Mouse (Mus musculus) cerebellum, adult 9-10 months (tissue): ENCODE measurements around the gene Fblim1.

Source experiments
- DNase-seq: peaks from one replicate; pipeline ENCODE4 v3.0.0; 2022

Fblim1 gene

DNA sequence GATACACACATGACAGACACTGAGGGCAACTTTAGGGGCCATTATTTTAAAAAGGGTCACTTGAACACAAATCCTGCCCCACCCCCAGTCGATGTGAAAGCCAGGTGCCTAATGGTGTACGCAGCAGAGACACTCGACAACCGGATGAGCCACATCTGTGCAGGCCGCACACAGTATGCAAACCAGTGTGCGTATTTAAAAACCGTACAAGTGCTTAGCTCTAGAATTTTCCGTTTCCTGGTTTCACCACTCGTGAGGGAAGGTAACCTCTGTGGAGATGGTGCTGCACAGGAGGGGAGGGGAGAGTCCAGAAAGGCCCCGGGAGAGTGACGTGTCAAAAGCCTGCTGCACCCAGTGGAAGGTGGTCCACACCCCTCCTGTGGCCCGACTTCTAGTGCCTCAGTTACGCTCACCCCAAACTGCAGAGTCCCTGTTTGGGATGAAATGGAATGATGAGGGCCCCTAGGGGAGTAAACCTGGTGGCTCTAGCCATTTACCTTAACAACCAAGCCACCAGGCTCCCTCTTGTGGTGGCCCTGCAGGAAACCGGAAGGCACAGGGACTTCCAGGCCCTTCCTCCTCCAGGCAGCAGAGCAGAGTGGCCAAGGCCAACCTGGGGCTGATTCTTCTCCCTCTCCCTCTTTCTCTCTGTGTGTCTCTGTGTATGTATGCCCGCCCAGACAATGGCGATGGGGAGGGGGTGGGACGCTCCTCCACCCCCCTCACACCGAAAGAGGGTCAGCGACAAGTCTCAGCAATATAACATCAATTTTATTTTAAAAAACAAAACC, 19.3 kb upstream of the Fblim1 start:
- no peak for DNase-seq

DNA sequence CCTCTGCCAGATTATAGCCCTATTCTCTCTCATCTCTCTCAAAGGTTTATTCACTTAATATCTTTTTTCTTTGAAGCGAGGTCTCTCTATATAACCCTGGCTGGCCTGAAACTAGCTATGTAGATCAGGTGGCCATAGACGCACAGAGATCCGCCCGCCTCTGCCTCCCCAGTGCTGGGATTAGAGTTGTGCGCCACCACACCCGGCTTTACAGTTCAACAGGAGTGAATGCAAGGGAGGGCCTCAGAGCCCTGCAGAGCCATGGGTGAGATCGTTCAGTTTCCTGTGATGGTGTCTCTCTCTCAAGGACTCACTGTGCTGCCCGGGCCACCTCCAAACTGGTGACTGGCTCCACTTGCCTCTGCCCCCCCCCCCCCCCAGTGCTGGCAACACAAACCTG, 18.2 kb upstream of the Fblim1 start:
- no peak for DNase-seq

DNA sequence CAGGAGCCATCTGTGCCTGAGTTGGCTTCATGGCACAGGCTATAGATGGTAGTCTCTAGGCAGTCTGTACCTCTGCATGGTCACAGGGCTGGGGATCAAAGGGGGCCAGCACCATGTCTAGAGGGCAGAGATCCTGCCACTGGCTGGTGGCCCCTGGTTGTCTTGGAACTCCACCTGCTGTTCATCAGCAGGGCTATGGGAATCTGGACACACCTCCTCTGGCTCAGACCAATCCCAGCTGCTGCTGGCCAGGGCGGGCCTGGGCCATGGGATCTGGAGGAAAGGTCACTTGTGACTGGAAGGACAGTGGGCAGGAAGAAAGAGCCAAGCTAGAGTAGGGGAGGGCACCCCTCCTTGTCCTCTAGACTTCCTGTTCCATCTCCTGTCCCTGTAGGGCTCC, 17.8 kb upstream of the Fblim1 start, which contains the start of gene Slc25a34:
Gene Slc25a34, minus strand, starts transcription at position 156 of the 400 bp plus-strand sequence.
- no peak for DNase-seq

GRCm38 (mm10) chr4:141623037-141623436, 17.1 kb upstream of the Fblim1 start:
- no peak for DNase-seq

DNA sequence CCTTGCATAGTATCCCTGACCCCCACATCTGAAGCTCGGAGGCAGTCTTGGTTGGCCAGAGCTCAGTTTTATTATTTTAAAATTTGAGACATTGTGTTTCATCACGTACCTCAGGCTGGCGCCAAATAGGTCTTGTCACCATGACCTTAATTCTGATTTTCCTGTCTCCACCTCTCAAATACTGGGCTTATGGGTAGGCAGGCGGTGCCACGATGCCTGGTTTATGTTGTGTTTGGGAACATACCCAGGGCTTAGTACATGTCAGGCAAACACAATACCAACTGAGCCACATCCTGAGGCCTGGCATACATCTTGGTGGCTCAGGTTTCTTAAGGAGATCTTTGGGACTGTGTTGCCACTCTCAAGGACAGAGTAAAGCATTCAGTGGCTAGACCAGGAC, 16.7 kb upstream of the Fblim1 start:
- DNase-seq = no peak

DNA sequence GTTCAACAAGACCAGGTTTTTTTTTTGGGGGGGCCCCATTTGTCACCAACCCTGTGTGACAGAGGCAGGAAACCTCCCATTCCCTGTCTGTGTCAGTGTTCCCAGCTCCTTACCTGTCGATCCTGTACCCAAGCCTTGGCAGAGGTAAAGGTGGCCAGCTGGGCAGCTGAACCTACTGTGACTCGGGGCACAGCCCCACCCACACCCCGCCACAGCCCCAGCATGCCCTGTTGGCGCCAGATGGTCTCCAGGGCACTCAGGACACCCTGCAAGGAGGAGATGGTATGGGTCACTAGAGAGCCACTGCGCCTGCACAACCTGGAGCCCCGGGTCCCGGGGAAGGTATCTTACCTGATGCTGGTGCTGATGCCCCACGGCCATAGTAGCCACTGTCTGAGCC, 16.2 kb upstream of the Fblim1 start:
- DNase-seq = no peak

GRCm38 (mm10) chr4:141621297-141621696, 15.4 kb upstream of the Fblim1 start:
- no peak for DNase-seq

GRCm38 (mm10) chr4:141619299-141619883, 13.5 kb upstream of the Fblim1 start:
- DNase-seq = no peak

- peak; percentile 63 for DNase-seq
These were observed 12.8 kb upstream of the Fblim1 start, which contains the start of gene Tmem82 for GRCm38 (mm10) chr4:141618565-141619243. Gene Tmem82 (minus strand): TSS chr4:141618633.

DNA sequence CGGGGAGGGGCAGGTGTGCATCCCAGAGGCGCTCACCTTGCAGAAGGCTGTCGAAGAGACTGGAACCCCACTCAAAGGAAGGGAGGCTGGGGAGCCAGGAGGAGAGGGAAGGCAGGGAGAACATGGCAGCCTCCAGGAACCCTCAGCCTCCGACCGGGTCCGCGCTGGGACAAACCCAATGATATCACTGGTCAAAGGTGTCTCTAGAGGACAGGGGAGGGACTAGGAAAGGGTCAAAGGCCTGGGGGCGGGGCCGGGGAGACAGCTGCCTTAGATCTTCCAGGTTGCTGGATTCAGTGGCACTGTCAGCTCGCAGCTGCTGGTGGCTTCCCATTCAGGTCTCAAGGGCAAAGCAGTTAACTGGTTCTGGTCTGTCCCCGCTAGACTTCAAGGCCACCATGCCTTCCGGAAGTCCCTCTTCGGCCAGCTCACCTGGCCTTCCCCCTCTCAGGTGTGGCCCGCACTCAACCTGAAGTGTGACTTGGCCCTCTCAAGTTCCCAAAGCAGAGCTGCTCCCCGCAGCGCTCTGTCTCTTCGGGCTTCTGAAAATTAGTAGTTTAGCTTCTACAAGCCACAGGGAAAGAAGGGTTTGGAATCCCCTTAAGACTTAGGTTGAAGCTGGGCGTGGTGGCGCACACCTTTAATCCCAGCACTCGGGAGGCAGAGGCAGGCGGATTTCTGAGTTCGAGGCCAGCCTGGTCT, 12.1 kb upstream of the Fblim1 start:
- DNase-seq = no peak

GRCm38 (mm10) chr4:141617299-141617698, 11.4 kb upstream of the Fblim1 start:
- no peak for DNase-seq

GRCm38 (mm10) chr4:141616811-141617210, 10.9 kb upstream of the Fblim1 start:
- no peak for DNase-seq

DNA sequence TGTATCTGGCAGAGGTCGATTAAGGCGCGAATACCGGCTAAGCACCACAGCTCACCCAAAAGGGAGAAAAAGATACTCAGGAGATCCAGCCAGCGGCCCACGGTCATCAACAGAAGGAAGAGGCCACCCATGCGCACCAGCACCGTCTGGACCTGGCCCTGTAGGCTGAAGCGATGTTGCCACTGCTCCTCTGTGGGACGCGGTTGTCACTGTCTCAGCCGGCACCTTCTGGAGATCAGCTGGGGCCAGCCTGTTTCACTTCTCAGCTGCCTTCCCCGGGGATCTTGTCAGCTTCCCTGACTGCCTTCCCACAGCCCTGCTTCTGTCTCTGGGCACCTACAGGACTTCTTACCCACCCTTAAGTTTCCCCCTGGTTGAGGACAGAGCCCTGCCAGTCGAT, 9.1 kb upstream of the Fblim1 start:
- DNase-seq = no peak

DNA sequence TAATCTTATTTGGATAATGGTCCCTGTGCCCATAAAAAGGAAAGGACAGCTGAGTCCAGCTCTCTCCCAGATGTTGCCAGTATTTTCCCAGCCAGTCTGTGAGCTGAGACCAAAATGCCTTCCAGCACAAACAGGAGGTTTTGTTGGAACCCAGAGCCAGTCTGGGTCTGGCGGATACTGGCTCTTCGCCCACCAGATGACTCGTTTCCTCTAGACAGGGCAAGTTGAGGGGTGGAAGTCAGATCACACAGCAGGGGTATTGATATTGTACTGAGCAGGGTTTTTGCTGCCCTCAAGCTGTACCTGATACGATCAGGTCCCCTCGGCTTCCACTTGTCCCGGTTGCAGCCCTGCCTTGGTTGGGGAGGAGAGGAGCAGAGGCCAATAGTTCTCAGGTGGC, 3.6 kb upstream of the Fblim1 start:
- DNase-seq = no peak

DNA sequence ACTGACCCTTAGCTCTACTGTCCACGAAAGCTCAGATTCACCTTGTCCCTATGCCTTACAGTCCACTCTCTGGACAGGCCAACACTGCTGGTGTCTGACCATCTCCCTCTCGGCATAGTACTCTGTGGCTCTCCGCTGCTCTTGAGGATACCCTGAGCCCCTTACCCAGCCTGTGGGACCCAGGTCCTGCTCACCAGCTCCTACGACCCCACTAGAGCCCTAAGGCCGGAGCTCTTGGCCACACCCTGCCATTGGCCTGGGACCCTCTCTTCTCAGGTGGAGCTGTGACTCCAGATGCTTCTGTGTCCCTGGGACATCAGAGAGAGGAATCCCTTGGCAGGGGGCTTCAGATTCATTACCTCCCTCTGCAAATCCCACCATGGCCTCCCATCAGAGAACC, 475 bp downstream of the Fblim1 start:
- DNase-seq = no peak

- no peak for DNase-seq
These were observed 1.4 kb downstream of the Fblim1 start for GRCm38 (mm10) chr4:141604493-141604892.

GRCm38 (mm10) chr4:141603921-141604320, 2.0 kb downstream of the Fblim1 start:
- no peak for DNase-seq

- no peak for DNase-seq
These were observed 3.2 kb downstream of the Fblim1 start for GRCm38 (mm10) chr4:141602523-141603223.

DNA sequence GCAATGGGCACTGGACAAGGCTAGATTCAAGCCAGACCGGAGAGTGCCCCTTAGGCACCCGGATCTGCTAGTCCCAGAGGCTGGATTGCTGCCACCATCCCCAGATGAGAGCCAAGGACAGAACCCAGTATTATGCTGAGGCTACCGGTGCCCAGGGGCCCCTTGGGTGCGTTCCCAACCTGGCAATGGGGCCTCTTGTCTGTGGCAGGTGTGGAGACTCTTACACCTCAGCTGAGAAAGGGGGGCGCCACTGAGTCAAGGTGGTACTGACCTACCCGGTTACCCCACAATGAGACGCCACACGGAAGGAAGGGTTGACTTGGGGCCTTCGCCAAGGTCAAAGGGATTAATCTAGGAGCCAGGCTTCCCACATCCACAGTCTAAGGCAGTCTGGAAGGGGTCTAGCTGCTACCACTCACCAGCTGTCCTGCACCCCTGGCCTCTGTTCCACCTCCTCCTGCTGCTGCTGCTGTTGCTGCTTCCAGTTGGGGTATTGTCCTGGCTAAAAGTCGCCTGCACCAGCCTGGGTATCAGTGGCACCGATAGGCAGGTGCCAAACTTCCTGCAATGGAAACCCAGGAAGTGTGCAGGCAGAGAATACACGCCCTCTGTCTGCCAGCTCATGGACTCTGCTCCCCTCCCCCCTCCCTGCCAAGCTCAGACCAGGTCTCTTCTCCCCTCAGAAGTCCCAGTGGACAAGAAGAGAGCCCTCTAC, 4.6 kb downstream of the Fblim1 start:
- DNase-seq = no peak

DNA sequence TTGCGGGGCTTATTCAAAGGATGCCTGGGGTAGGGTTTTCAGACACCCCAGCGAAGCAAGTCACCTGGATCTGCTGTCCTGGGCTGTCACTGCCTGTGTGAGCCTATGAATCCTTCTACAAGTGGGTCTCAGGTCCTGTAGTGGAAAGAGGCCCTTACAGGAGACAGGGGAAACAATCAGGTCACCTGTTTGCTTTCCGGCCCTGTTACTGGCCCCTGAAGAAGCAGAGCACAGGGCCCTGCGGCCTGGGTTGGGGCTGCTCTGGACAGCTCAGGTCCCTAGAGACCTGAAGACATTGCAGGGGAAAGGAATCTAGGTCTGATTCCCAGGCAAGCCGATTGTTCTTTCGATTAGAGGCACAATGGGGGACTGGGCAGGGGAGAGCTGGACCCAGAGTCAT, 5.5 kb downstream of the Fblim1 start:
- DNase-seq = no peak

GRCm38 (mm10) chr4:141599251-141600141, 6.4 kb downstream of the Fblim1 start:
- no peak for DNase-seq
